Mouse (Mus musculus) cerebral cortex, adult 2 months (tissue): Measurements from ENCODE around the gene Tmem242.

Source experiments
- WGBS: fragments of 180-500 bp; shearing (Covaris S2); methylation state at CpG from one replicate; pipeline ENCODE4 v1.1.7; 2018; 5-methylcytosine and 5-hydroxymethylcytosine counted together

Gene Tmem242

GRCm38 (mm10) chr17:5377151-5377929 lies 62.7 kb downstream of the Tmem242 start:
- 34% methylated on average over 11 of the region's 11 CpGs for WGBS

- 54% methylated on average over 8 of the region's 8 CpGs for WGBS
These were observed 67.1 kb downstream of the Tmem242 start for GRCm38 (mm10) chr17:5372951-5373350.

- WGBS: 37% methylated on average over 7 of the region's 7 CpGs
These were observed 68.5 kb downstream of the Tmem242 start for GRCm38 (mm10) chr17:5371521-5371920.

GRCm38 (mm10) chr17:5371032-5371431 lies 69.0 kb downstream of the Tmem242 start:
- 53% methylated on average over 4 of the region's 4 CpGs for WGBS

- 80% methylated on average over 8 of the region's 8 CpGs for WGBS
These were observed 74.1 kb downstream of the Tmem242 start for GRCm38 (mm10) chr17:5365992-5366398.
